Comparison of ENCODE assay signal across 8 mouse cellular contexts in the genomic region with DNA sequence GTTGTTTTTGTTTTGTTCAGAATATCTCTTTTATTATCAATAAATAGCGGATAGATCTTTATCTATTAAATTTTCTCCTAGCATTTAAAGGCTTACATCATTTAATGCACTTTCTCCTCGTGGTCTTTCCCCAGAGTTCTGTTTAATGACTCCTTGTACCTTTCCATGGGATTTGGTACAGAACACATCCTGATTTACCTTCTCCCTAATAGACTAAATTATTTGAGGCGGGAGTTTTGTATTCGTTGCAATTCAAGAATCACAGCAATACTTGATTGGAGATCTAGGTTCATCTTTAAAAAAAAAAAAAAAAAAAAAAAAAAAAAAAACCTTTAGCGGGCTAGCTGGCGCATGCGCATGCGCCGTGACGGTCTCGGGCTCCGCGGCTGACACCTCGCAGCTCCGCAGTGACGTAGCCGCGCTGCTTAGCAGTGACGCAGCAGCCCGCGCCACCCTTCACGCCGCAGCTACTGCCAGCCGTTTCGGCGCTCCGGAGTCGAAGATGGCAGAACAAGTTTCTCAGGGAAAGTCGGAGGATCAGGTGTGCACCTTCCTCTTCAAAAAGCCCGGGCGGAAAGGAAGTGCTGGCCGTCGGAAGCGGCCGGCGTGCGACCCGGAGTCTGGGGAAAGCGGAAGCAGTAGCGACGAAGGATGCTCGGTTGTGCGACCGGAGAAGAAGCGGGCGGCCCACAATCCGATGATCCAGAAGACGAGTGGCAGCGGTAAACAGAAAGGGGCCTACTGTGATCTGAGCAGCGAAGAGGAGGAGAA. TPM values are rescaled to one million over a fixed set of nuclear protein-coding genes. Genes with fewer than 3 reads are reported as not detected.
DNase-seq lines count a peak whose midpoint lies in the region; ATAC-seq and TF ChIP-seq lines count a peak whose summit lies in the region.

A gene (plus strand): TSS at position 363 of the 771 bp plus-strand sequence.

- DNase-seq in adrenal gland, postnatal 14 days: peak; percentile 92
- peak; percentile 86 for DNase-seq in embryonic facial prominence, embryonic 10.5 days (ENCODE audit: low spot score)
- peak; percentile 89 for DNase-seq in left cerebral cortex, postnatal 4 days
- peak; percentile 98 for DNase-seq in midbrain, embryonic 11.5 days (ENCODE audit: low spot score, missing footprints)
- DNase-seq in right cerebral cortex, postnatal 4 days: peak; percentile 85
- DNase-seq in yolk sac, embryonic 10.5 days (ENCODE audit: low spot score): peak; percentile 82

- H3K9ac ChIP-seq in intestine, postnatal 0 days (ENCODE audit: low read depth, low read length): peak within 1 kb of the TSS; percentile 62
- H3K9ac ChIP-seq in midbrain, embryonic 11.5 days (ENCODE audit: low read length): peak within 1 kb of the TSS; percentile 74

- no peak for TF ChIP-seq CTCF in intestine, postnatal 0 days (IDR thresholded peaks at IDR 0.05; ENCODE audit: low read depth)

- peaks cover 6% of the 10 kb centered on the region; the same call in 1 of the 2 replicates for H3K4me1 ChIP-seq in embryonic facial prominence, embryonic 10.5 days
- H3K4me1 ChIP-seq in intestine, postnatal 0 days (replicated peaks; ENCODE audit: control insufficient read depth, insufficient read depth, low read length): no peaks in the 10 kb centered on the region
- H3K4me1 ChIP-seq in midbrain, embryonic 11.5 days (ENCODE audit: control insufficient read depth, insufficient read depth, low read length): peaks cover 4% of the 10 kb centered on the region; the same call in 1 of the 2 replicates

- H3K27me3 ChIP-seq in embryonic facial prominence, embryonic 10.5 days (replicated peaks; ENCODE audit: low read depth, poor library complexity, severe bottlenecking): peaks cover 7% of the 10 kb centered on the region; the same call in 1 of the 2 replicates
- no peaks in the 10 kb centered on the region for H3K27me3 ChIP-seq in intestine, postnatal 0 days (replicated peaks; ENCODE audit: control insufficient read depth, insufficient read depth, low read length)
- H3K27me3 ChIP-seq in midbrain, embryonic 11.5 days (ENCODE audit: control insufficient read depth, insufficient read depth, low read length): no peaks in the 10 kb centered on the region

- peaks cover 6% of the 10 kb centered on the region; the same call in 1 of the 2 replicates for H3K9me3 ChIP-seq in embryonic facial prominence, embryonic 10.5 days
- H3K9me3 ChIP-seq in intestine, postnatal 0 days (ENCODE audit: control insufficient read depth): no peaks in the 10 kb centered on the region
- no peaks in the 10 kb centered on the region for H3K9me3 ChIP-seq in midbrain, embryonic 11.5 days (ENCODE audit: control insufficient read depth, low read length)

- H3K4me3 ChIP-seq in embryonic facial prominence, embryonic 10.5 days: peak within 1 kb of the TSS; percentile 68
- H3K4me3 ChIP-seq in intestine, postnatal 0 days (ENCODE audit: low read depth, low read length): peak within 1 kb of the TSS; percentile 58
- H3K4me3 ChIP-seq in midbrain, embryonic 11.5 days (ENCODE audit: low read depth, low read length): peak within 1 kb of the TSS; percentile 41

- H3K36me3 ChIP-seq in embryonic facial prominence, embryonic 10.5 days (replicated peaks): peaks cover 6% of the 10 kb centered on the region
- no peaks in the 10 kb centered on the region for H3K36me3 ChIP-seq in intestine, postnatal 0 days (ENCODE audit: control insufficient read depth, insufficient read depth)
- H3K36me3 ChIP-seq in midbrain, embryonic 11.5 days (ENCODE audit: control insufficient read depth, insufficient read depth, low read length): no peaks in the 10 kb centered on the region; the same call in 1 of the 2 replicates

- ATAC-seq in granulocyte monocyte progenitor cell, adult 5-6 weeks (replicated peaks; ENCODE audit: poor library complexity, severe bottlenecking): peak; percentile 98
- ATAC-seq in intestine, postnatal 0 days: peak; percentile 89
- ATAC-seq in midbrain, embryonic 11.5 days (ENCODE audit: low FRiP score): peak; percentile 90

- 3% methylated on average over 50 of the region's 50 CpGs for WGBS in embryonic facial prominence, embryonic 10.5 days
- 4% methylated on average over 50 of the region's 50 CpGs for WGBS in intestine, postnatal 0 days
- WGBS in midbrain, embryonic 11.5 days: 3% methylated on average over 50 of the region's 50 CpGs

- intact Hi-C loops in left cerebral cortex, postnatal 4 days (cut with DNase I): no loop called here

- peak within 1 kb of the TSS; percentile 70 for H3K4me2 ChIP-seq in intestine, postnatal 0 days (replicated peaks; ENCODE audit: low read depth)
- peak within 1 kb of the TSS; percentile 77 for H3K4me2 ChIP-seq in midbrain, embryonic 11.5 days

- H3K27ac ChIP-seq in embryonic facial prominence, embryonic 10.5 days (replicated peaks): peak within 1 kb of the TSS; percentile 80
- peak within 1 kb of the TSS; percentile 46; the same call in 1 of the 2 replicates for H3K27ac ChIP-seq in intestine, postnatal 0 days (ENCODE audit: low read depth, low read length)
- no peak within 1 kb of the TSS for H3K27ac ChIP-seq in midbrain, embryonic 11.5 days (ENCODE audit: low read depth, low read length)

RNA-seq across cellular contexts. Expression of the gene that starts here (rescaled TPM):
- 17.1 and 20.8 TPM in 2 replicates for total RNA-seq in adrenal gland, postnatal 14 days (2021)
- 23.3 and 24.6 TPM in 2 replicates for polyA plus RNA-seq in embryonic facial prominence, embryonic 10.5 days (2016; fragmentation: Nextera tagmentation; extraction: Ambion mirVana)
- total RNA-seq in granulocyte monocyte progenitor cell, adult 5-6 weeks (2014; fragmentation: Nextera tagmentation): 26.0 and 28.1 TPM in 2 replicates
- total RNA-seq in granulocyte monocyte progenitor cell, adult 5-6 weeks (2017): 32.4 and 37.8 TPM in 2 replicates
- 17.4 and 18.7 TPM in 2 replicates for polyA plus RNA-seq in intestine, postnatal 0 days (2015; fragmentation: Nextera tagmentation; extraction: Ambion mirVana)
- total RNA-seq in left cerebral cortex, postnatal 4 days (2021): 10 to 100 TPM; 11.3 TPM
- 28.0 and 30.8 TPM in 2 replicates for polyA plus RNA-seq in midbrain, embryonic 11.5 days (2014; fragmentation: Nextera tagmentation; extraction: Ambion mirVana)
